Mouse (Mus musculus) kidney, embryonic 16.5 days (tissue): ENCODE measurements around the gene Dna2. TPM values are rescaled to one million over a fixed set of nuclear protein-coding genes. Genes with fewer than 3 reads are reported as not detected.

Experiments used
- ATAC-seq: fragments of 200-750 bp; cut with Nextera tagmentation; 2 replicates; pipeline ENCODE4 v1.8.0; 2017; ENCODE audit warnings: moderate TSS enrichment; ENCODE audit not compliant: low FRiP score, low TSS enrichment
- H3K27ac ChIP-seq: fragments of 300-500 bp; sonication (generic); 2 replicates; pipeline ENCODE4 v1.5.1; 2014; ENCODE audit warnings: low read length
- H3K27me3 ChIP-seq: fragments of 300-500 bp; sonication (generic); 2 replicates; pipeline ENCODE4 v1.6.1; 2014; ENCODE audit warnings: low read length, control low read depth, mixed read lengths; ENCODE audit not compliant: insufficient read depth
- H3K36me3 ChIP-seq: fragments of 300-500 bp; sonication (generic); 2 replicates; pipeline ENCODE4 v1.6.1; 2014; ENCODE audit warnings: low read length, control low read depth, mixed read lengths; ENCODE audit not compliant: insufficient read depth
- H3K4me1 ChIP-seq: fragments of 300-500 bp; sonication (generic); 2 replicates; pipeline ENCODE4 v1.6.1; 2014; ENCODE audit warnings: low read length, control low read depth, mixed read lengths; ENCODE audit not compliant: insufficient read depth
- H3K4me2 ChIP-seq: fragments of 300-500 bp; sonication (generic); replicated peaks from 2 replicates; pipeline ENCODE4 v1.6.1; 2014; ENCODE audit warnings: low read depth, low read length
- H3K4me3 ChIP-seq: fragments of 300-500 bp; sonication (generic); 2 replicates; pipeline ENCODE4 v1.5.1; 2014; ENCODE audit warnings: mild to moderate bottlenecking, low read length
- H3K9ac ChIP-seq: fragments of 300-500 bp; sonication (generic); replicated peaks from 2 replicates; pipeline ENCODE4 v1.6.1; 2014; ENCODE audit warnings: low read length
- H3K9me3 ChIP-seq: fragments of 300-500 bp; sonication (generic); 2 replicates; pipeline ENCODE4 v1.6.1; 2016; ENCODE audit warnings: low read length, control low read depth
- WGBS: fragments of 180-500 bp; shearing (Covaris S2); extraction: QIAGEN DNeasy Blood & Tissue Kit; methylation state at CpG from one replicate; pipeline ENCODE4 v1.1.7; 2014; 5-methylcytosine and 5-hydroxymethylcytosine counted together
- polyA plus RNA-seq: library from polyadenylated mRNA; unstranded; fragments of >200 nt; fragmentation: Nextera tagmentation; extraction: Ambion mirVana; gene quantifications from 2 replicates; pipeline ENCODE4 v1.2.1, GENCODE M21; 2015

Gene Dna2
- polyA plus RNA-seq, 1 experiment from 2014 or later: 16.6 TPM

DNA sequence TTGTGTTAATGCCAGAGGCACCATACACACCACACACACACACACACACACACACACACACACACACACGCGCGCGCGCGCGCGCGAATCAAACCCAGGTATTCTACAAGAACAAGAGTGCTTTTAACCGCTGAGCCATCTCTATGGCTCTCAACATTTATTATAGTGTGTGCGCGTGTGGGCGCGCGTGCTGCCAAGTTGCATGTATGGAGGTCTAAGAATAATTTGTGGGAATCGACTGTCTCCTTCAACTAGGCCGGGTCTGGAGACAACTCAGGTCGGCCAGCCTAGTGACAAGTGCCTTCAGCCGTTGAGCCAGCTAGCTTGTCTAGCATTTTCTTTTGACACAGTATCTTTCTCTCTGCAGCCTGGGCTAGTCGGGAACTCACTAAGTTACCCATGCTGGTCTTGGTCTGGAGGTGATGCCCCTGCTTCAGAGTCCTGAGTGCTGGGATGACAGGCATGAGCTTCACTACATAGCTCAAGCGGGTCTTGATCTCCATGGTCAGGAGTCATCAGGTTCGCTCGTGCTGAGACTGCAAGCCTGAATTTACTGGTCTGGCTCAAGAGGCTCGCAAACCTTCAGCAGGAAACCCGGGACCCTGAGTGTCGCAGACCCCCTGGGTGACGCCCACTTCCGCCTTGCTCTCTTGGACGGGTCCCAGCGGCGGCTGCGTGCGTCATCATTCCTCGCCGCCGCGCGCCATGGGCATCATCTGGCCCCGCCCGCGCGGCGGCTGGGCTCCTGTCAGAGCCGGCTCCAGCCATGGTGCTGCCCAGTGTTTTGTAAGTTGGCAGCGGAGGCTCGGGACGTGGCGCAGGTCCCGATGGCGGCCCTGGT lies 26.7 kb upstream of the Dna2 start, which contains the start of gene Slc25a16:
Slc25a16 (plus strand) TSS at position 709 of the 841 bp plus-strand sequence.
- no peaks in the 10 kb centered on the region for H3K36me3 ChIP-seq
- WGBS: 1% methylated on average over 39 of the region's 50 CpGs
- H3K9ac ChIP-seq: peak within 1 kb of the TSS; percentile 91
- H3K27me3 ChIP-seq: no peaks in the 10 kb centered on the region
- ATAC-seq: peak; percentile 98
- H3K27ac ChIP-seq: peak within 1 kb of the TSS; percentile 81
- peak within 1 kb of the TSS; percentile 87 for H3K4me2 ChIP-seq
- H3K9me3 ChIP-seq: no peaks in the 10 kb centered on the region
- H3K4me3 ChIP-seq: peak within 1 kb of the TSS; percentile 83
- peaks cover 7% of the 10 kb centered on the region for H3K4me1 ChIP-seq

DNA sequence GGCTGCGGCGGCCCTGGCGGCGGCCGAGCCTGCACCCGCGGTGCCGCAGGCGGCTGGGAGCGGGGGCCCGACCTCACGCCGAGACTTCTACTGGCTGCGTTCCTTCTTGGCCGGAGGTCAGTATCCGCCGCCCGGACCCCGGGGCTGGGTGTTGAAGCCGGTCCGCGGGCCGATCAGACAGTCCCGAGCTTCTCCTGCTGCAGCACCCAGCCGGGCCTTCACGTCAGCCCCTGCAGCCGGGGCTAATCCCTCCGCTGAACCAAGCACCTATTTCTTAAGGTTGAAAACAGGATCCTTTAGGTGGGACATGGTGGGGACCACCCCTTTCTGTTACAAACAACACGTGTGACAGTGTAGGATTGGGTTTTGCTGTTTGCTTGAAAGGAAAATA lies 26.1 kb upstream of the Dna2 start:
- H3K9me3 ChIP-seq: no peaks in the 10 kb centered on the region
- H3K27me3 ChIP-seq: no peaks in the 10 kb centered on the region
- H3K27ac ChIP-seq: peak overlapping the region; percentile 81
- H3K36me3 ChIP-seq: no peaks in the 10 kb centered on the region
- peak overlapping the region; percentile 91 for H3K9ac ChIP-seq
- peak overlapping the region; percentile 87 for H3K4me2 ChIP-seq
- H3K4me1 ChIP-seq: peaks cover 7% of the 10 kb centered on the region
- peak; percentile 71 for ATAC-seq
- WGBS: 0% methylated on average over 29 of the region's 29 CpGs
- H3K4me3 ChIP-seq: peak overlapping the region; percentile 83

DNA sequence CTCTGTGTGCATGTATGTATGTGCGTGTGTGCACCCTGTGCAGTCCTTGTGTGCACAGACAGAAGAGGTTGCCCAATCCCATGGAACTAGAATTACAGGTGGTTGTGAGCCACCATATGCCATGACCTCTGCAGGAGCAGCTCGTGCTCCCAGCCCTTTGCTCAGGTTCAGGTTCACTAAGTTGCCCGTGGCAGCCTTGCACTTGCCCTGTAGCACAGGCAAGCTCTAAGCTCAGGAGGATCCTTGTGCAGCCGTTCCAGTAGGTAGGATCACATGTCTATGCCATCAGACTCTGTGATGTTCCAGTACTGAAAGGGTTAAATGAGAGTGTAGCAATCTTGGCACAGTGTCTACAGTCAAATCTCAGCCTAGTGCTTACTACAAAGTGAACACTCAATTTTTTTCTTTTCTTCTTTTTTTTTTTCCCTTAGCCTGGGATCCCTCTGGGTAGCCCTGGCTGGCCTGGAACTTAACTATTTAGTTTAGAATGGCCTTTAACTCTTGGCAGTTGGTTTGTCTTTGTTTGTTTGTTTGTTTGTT lies 22.7 kb upstream of the Dna2 start:
- H3K27ac ChIP-seq: no peak overlapping the region
- no peak overlapping the region for H3K9ac ChIP-seq
- H3K4me3 ChIP-seq: no peak overlapping the region
- no peaks in the 10 kb centered on the region for H3K9me3 ChIP-seq
- no peak overlapping the region for H3K4me2 ChIP-seq
- 82% methylated on average over 4 of the region's 4 CpGs for WGBS
- ATAC-seq: no peak
- no peaks in the 10 kb centered on the region for H3K27me3 ChIP-seq
- peaks cover 7% of the 10 kb centered on the region for H3K4me1 ChIP-seq
- H3K36me3 ChIP-seq: peaks cover 4% of the 10 kb centered on the region

DNA sequence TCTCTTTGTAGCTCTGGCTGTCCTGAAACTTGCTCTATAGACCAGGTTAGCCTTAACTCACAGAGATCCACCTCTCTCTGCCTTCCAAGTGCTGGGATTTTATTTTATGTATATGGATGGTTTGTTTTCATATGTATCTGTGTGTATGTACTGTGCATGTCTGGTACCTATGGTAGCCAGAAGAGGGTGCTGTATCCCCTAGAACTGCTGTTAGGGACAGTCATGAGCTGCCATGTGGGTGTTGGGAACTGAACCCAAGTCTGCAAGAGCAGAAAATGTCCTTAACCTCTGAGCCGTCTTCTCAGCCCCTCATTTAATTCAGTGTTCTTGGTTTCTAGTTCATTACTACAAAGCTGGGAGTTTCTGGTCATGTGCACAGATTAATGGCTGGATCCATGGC lies 14.4 kb upstream of the Dna2 start:
- no peaks in the 10 kb centered on the region for H3K4me1 ChIP-seq
- ATAC-seq: no peak
- no peak overlapping the region for H3K4me2 ChIP-seq
- H3K4me3 ChIP-seq: no peak overlapping the region
- H3K27ac ChIP-seq: no peak overlapping the region
- 100% methylated on average over 1 of the region's 1 CpGs for WGBS
- H3K27me3 ChIP-seq: no peaks in the 10 kb centered on the region
- H3K36me3 ChIP-seq: peaks cover 32% of the 10 kb centered on the region
- no peak overlapping the region for H3K9ac ChIP-seq
- H3K9me3 ChIP-seq: no peaks in the 10 kb centered on the region

DNA sequence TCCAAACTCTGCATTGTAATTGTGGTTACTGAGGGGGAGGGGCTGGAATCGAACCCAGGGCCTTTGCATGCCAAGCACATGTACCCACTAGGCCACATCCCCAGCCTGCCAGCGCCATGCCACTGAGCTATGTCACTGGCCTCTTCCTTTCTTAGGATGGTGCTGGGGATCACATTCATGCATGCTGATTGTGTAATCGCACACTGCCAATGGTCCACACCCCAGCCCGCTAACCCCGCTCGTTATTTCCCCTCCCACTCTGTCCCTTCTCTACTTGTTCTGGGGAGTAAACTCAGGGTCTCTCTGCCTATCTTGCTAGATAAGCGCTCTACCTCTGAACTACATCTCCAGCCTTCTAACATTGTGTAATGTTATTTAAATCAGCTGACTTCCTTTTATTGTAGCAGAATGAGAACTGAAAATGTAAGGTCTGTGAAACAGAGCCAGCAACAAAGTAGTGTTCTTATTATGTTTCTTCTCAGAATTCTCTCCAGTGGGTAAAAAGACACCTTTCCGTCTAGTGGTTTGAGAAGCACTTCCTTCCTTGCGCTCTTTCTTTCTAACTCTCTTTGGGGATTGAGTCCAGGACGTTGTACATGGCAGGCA lies 1.7 kb upstream of the Dna2 start:
- 89% methylated on average over 10 of the region's 10 CpGs for WGBS
- Histone ChIP-seq H3K27ac (no peak overlapping the region), H3K9ac (no peak overlapping the region), H3K4me3 (no peak overlapping the region), H3K4me1 (peaks cover 5% of the 10 kb centered on the region; the same call in 1 of the 2 replicates), H3K4me2 (no peak overlapping the region), H3K27me3 (no peaks in the 10 kb centered on the region), H3K9me3 (no peaks in the 10 kb centered on the region), H3K36me3 (peaks cover 21% of the 10 kb centered on the region)
- no peak for ATAC-seq

DNA sequence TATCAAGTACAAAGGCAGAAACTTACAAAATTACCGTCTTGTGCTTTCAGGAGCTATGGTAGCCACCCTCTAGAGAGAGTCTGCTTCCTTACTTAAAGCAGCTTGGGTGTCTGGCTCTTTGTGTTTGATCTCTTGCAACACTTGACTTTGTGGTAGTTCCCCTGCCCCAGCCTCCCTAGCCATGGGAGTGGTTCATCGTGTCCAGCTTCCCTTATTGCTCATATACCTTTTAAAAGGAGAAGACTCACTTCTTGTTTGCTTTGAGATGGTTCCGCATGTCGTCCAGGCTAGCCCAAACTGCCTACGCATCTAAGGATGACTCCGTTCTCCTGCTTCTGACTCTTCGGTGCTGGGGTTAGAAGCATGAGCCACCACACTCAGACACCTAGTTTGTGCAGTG lies 1.7 kb downstream of the Dna2 start:
- Histone ChIP-seq H3K27me3 (no peaks in the 10 kb centered on the region), H3K27ac (no peak overlapping the region), H3K4me2 (no peak overlapping the region), H3K4me3 (no peak overlapping the region), H3K9ac (no peak overlapping the region), H3K4me1 (peaks cover 5% of the 10 kb centered on the region; the same call in 1 of the 2 replicates), H3K9me3 (no peaks in the 10 kb centered on the region), H3K36me3 (peaks cover 30% of the 10 kb centered on the region)
- ATAC-seq: no peak
- 94% methylated on average over 7 of the region's 7 CpGs for WGBS

DNA sequence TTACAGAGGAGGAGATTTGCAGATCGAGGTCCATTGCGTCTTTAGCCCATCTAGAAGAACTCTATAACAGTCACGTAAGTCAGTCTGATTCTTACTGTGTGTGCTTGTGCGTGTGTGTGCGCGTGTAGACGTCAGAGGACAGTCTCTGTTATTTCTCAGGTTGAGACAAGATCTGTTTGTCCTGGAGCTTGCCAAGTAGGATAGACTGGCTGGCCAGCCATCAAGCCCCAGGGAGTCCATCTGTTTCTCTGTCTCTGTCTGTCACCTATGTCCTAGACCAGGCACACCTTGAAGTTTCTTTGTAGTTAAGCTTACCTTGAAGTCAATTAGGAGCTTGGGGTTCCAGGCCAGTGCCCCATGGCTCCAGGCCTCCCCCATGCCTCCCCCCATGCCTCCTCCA lies 17.1 kb downstream of the Dna2 start:
- 96% methylated on average over 7 of the region's 7 CpGs for WGBS
- no peak for ATAC-seq
- no peaks in the 10 kb centered on the region for H3K4me1 ChIP-seq

DNA sequence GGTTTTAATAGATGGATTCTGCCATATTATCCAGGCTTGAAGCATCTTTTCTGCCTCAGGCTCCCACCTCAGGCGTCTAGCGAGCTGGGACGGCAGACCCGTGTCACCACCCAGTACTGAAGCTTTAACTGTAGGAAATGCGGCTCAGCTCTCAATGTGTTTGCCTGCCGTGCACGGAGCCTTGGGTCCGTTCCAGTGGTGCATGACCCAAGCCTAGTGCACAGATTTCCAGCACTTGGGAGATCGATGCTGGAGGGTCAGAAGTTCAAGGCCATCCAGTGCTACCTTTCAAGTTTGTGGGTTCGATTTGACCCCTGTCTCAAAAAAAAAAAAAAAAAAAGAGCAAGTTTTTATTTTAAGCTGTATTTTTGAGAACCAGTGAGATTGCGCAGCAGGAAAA lies 19.0 kb downstream of the Dna2 start:
- no peaks in the 10 kb centered on the region for H3K4me1 ChIP-seq
- no peak overlapping the region for H3K9ac ChIP-seq
- H3K4me2 ChIP-seq: no peak overlapping the region
- no peak overlapping the region for H3K27ac ChIP-seq
- peaks cover 64% of the 10 kb centered on the region for H3K36me3 ChIP-seq
- no peak for ATAC-seq
- 89% methylated on average over 11 of the region's 11 CpGs for WGBS
- no peaks in the 10 kb centered on the region for H3K9me3 ChIP-seq
- no peak overlapping the region for H3K4me3 ChIP-seq
- H3K27me3 ChIP-seq: no peaks in the 10 kb centered on the region

More for the DNA sequence above, 17.1 kb downstream of the Dna2 start:
- Histone ChIP-seq H3K4me3 (no peak overlapping the region), H3K27ac (no peak overlapping the region), H3K9me3 (no peaks in the 10 kb centered on the region), H3K27me3 (no peaks in the 10 kb centered on the region), H3K4me2 (no peak overlapping the region), H3K36me3 (peaks cover 73% of the 10 kb centered on the region), H3K9ac (no peak overlapping the region)

DNA sequence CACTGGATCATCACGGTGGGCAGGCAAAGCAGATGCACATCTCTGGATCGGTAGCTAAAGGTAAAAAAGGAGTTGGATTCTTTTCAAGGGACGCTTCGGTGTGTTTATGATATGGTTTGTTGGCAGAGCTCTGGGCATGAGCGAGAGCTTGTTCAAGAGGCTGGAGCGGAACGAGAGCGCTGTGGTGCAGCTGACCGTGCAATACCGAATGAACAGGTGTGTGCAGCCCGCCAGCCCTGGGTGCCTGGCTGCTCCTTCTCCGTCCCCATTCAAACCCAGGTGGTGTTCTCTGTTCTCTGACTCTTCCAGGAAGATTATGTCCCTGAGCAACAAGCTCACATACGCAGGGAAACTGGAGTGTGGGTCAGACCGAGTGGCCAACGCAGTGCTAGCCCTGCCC lies 19.5 kb downstream of the Dna2 start:
- H3K27me3 ChIP-seq: no peaks in the 10 kb centered on the region
- whole genome bisulfite sequencing: 66% methylated on average over 15 of the region's 15 CpGs
- H3K4me3 ChIP-seq: no peak overlapping the region
- no peaks in the 10 kb centered on the region for H3K9me3 ChIP-seq
- peaks cover 62% of the 10 kb centered on the region for H3K36me3 ChIP-seq
- peak; percentile 75 for ATAC-seq
- no peak overlapping the region for H3K4me2 ChIP-seq
- peak overlapping the region; percentile 38; the same call in 1 of the 2 replicates for H3K27ac ChIP-seq
- no peak overlapping the region for H3K9ac ChIP-seq
- no peaks in the 10 kb centered on the region for H3K4me1 ChIP-seq

DNA sequence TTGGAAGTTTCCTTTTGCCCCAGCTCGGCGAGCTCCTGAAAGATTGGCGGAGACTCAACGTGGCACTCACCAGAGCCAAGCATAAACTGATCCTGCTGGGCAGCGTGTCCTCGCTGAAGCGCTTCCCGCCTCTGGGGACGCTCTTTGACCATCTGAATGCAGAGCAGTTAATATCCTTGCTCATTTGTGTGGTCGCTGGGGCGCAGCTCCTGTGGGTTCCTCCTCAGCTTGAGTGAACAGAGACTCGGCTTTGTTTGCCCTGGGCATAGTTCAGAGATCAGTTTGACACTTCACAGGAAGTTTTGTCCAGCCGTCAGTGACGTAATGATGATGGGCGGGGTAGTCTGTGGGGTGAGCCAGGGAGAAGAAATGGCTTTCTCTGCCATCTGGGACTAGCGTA lies 25.0 kb downstream of the Dna2 start:
- H3K9me3 ChIP-seq: no peaks in the 10 kb centered on the region
- no peaks in the 10 kb centered on the region for H3K4me1 ChIP-seq
- no peak overlapping the region for H3K4me3 ChIP-seq
- WGBS: 65% methylated on average over 16 of the region's 16 CpGs
- no peaks in the 10 kb centered on the region for H3K27me3 ChIP-seq
- no peak overlapping the region for H3K27ac ChIP-seq
- no peak overlapping the region for H3K4me2 ChIP-seq
- ATAC-seq: peak; percentile 69
- H3K9ac ChIP-seq: no peak overlapping the region
- peaks cover 27% of the 10 kb centered on the region for H3K36me3 ChIP-seq
